Mouse (Mus musculus) MEL (cell line): ENCODE results near the gene Tomm40. TPM values are rescaled to one million over a fixed set of nuclear protein-coding genes. Genes with fewer than 3 reads are reported as not detected.

Experiments
- DNase-seq: peaks from one replicate; pipeline ENCODE4 v3.0.0; 2011; ENCODE audit warnings: low read depth, low spot score
- H3K27ac ChIP-seq: 2 replicates; pipeline ENCODE4 v1.5.1; 2012; ENCODE audit warnings: low read depth, mild to moderate bottlenecking, control low read depth, low read length, moderate library complexity; ENCODE audit not compliant: control insufficient read depth
- H3K27me3 ChIP-seq, 2 experiments: fragments of 150-350 bp in 1 of 2; sonication (generic) in 1 of 2; 2 replicates each; pipeline ENCODE4 v1.6.1; 2012; ENCODE audit warnings: low read length in 2 of 2, mild to moderate bottlenecking in 2 of 2, improper control_type of control experiment in 1 of 2, moderate library complexity in 1 of 2; ENCODE audit not compliant: insufficient read depth in 2 of 2, control insufficient read depth in 1 of 2
- H3K36me3 ChIP-seq, 2 experiments: 2 replicates each; pipeline ENCODE4 v1.6.1; 2012 to 2014; ENCODE audit warnings: low read length in 2 of 2, improper control_type of control experiment in 1 of 2, inconsistent platforms in 1 of 2, mild to moderate bottlenecking in 1 of 2; ENCODE audit not compliant: insufficient read depth in 2 of 2, control insufficient read depth in 1 of 2
- H3K4me1 ChIP-seq, 2 experiments: fragments of 150-350 bp in 1 of 2; sonication (generic) in 1 of 2; 2 replicates each; pipeline ENCODE4 v1.6.1; 2012; ENCODE audit warnings: low read length in 2 of 2, improper control_type of control experiment in 1 of 2, mild to moderate bottlenecking in 1 of 2; ENCODE audit not compliant: insufficient read depth in 2 of 2, control insufficient read depth in 1 of 2
- H3K4me3 ChIP-seq, 2 experiments: fragments of 150-350 bp in 1 of 2; sonication (generic) in 1 of 2; 2 replicates each; pipeline ENCODE4 v1.5.1; 2012; ENCODE audit warnings: low read depth in 2 of 2, low read length in 2 of 2, mild to moderate bottlenecking in 2 of 2, moderate library complexity in 2 of 2, control low read depth in 1 of 2, improper control_type of control experiment in 1 of 2; ENCODE audit not compliant: control insufficient read depth in 1 of 2, insufficient read depth in 1 of 2
- H3K79me2 ChIP-seq: 2 replicates; pipeline ENCODE4 v1.6.1; 2012; ENCODE audit warnings: mild to moderate bottlenecking, low read length, moderate library complexity; ENCODE audit not compliant: control insufficient read depth, poor library complexity, insufficient read depth
- H3K9ac ChIP-seq: 2 replicates; pipeline ENCODE4 v1.6.1; 2012; ENCODE audit warnings: low read depth, mild to moderate bottlenecking, control low read depth, low read length, moderate library complexity; ENCODE audit not compliant: control insufficient read depth, poor library complexity, severe bottlenecking
- H3K9me3 ChIP-seq: fragments of 150-350 bp; sonication (generic); replicated peaks from 2 replicates; pipeline ENCODE4 v1.6.1; 2012; ENCODE audit warnings: mild to moderate bottlenecking, low read length, improper control_type of control experiment, moderate library complexity; ENCODE audit not compliant: insufficient read depth
- BHLHE40 ChIP-seq: IDR thresholded peaks from 2 replicates; pipeline ENCODE4 v1.6.1; 2012; ENCODE audit warnings: low read depth, mild to moderate bottlenecking, inconsistent platforms, low read length, improper control_type of control experiment, borderline replicate concordance
- CHD2 ChIP-seq: IDR thresholded peaks from 2 replicates; pipeline ENCODE4 v1.6.1; 2011; ENCODE audit warnings: low read length, improper control_type of control experiment
- CTCF ChIP-seq, 3 experiments: IDR thresholded peaks in 2 of 3; conservative IDR thresholded peaks in 1 of 3; 2 replicates each; pipeline ENCODE4 v1.5.1; 2011 to 2012; ENCODE audit warnings: low read length in 3 of 3, low read depth in 2 of 3, mild to moderate bottlenecking in 2 of 3, improper control_type of control experiment in 1 of 3, inconsistent platforms in 1 of 3, mixed read lengths in 1 of 3, moderate library complexity in 1 of 3; ENCODE audit not compliant: control insufficient read depth in 1 of 3, insufficient read depth in 1 of 3, poor library complexity in 1 of 3, severe bottlenecking in 1 of 3
- E2F4 ChIP-seq: IDR thresholded peaks from 2 replicates; pipeline ENCODE4 v1.6.1; 2011; ENCODE audit warnings: low read depth, low read length, improper control_type of control experiment, borderline replicate concordance
- EP300 ChIP-seq, 2 experiments: IDR thresholded peaks; 2 replicates each; pipeline ENCODE4 v1.6.1; 2011; ENCODE audit warnings: improper control_type of control experiment in 2 of 2, low read length in 2 of 2, low read depth in 1 of 2, mild to moderate bottlenecking in 1 of 2
- ETS1 ChIP-seq: IDR thresholded peaks from 2 replicates; pipeline ENCODE4 v1.6.1; 2012; ENCODE audit warnings: low read depth, mild to moderate bottlenecking, inconsistent platforms, low read length, improper control_type of control experiment, moderate library complexity
- JUND ChIP-seq: IDR thresholded peaks from 2 replicates; pipeline ENCODE4 v1.6.1; 2011; ENCODE audit warnings: low read depth, mild to moderate bottlenecking, improper control_type of control experiment, low read length
- MAX ChIP-seq: IDR thresholded peaks from 2 replicates; pipeline ENCODE4 v1.6.1; 2011; ENCODE audit warnings: low read length, improper control_type of control experiment
- MAZ ChIP-seq: IDR thresholded peaks from 2 replicates; pipeline ENCODE4 v1.6.1; 2012; ENCODE audit warnings: low read depth, mild to moderate bottlenecking, inconsistent platforms, low read length, improper control_type of control experiment
- MEF2A ChIP-seq: IDR thresholded peaks from 2 replicates; pipeline ENCODE4 v1.6.1; 2014; ENCODE audit warnings: low read depth, mild to moderate bottlenecking, inconsistent platforms, low read length, improper control_type of control experiment; ENCODE audit not compliant: poor library complexity, insufficient replicate concordance, severe bottlenecking; ENCODE audit errors: extremely low read depth
- MXI1 ChIP-seq: IDR thresholded peaks from 2 replicates; pipeline ENCODE4 v1.6.1; 2011; ENCODE audit warnings: mild to moderate bottlenecking, low read depth, low read length, improper control_type of control experiment
- MYC ChIP-seq: IDR thresholded peaks from 2 replicates; pipeline ENCODE4 v1.6.1; 2011; ENCODE audit warnings: low read depth, mild to moderate bottlenecking, low read length, improper control_type of control experiment, moderate library complexity
- NRF1 ChIP-seq: IDR thresholded peaks from 2 replicates; pipeline ENCODE4 v1.6.1; 2014; ENCODE audit warnings: low read depth, mild to moderate bottlenecking, inconsistent platforms, low read length, improper control_type of control experiment, moderate library complexity; ENCODE audit not compliant: poor library complexity, insufficient read depth, severe bottlenecking
- RAD21 ChIP-seq: IDR thresholded peaks from 2 replicates; pipeline ENCODE4 v1.6.1; 2011; ENCODE audit warnings: mild to moderate bottlenecking, low read depth, low read length, improper control_type of control experiment
- RCOR1 ChIP-seq: IDR thresholded peaks from 2 replicates; pipeline ENCODE4 v1.6.1; 2012; ENCODE audit warnings: low read depth, mild to moderate bottlenecking, inconsistent platforms, low read length, improper control_type of control experiment
- TBP ChIP-seq: IDR thresholded peaks from 2 replicates; pipeline ENCODE4 v1.8.0; 2011; ENCODE audit warnings: low read depth, low read length, improper control_type of control experiment
- UBTF ChIP-seq: IDR thresholded peaks from 2 replicates; pipeline ENCODE4 v1.6.1; 2012; ENCODE audit warnings: low read depth, mild to moderate bottlenecking, inconsistent platforms, low read length, improper control_type of control experiment, moderate library complexity, borderline replicate concordance; ENCODE audit not compliant: insufficient read depth
- USF1 ChIP-seq: IDR thresholded peaks from 2 replicates; pipeline ENCODE4 v1.6.1; 2014; ENCODE audit warnings: low read depth, mild to moderate bottlenecking, inconsistent platforms, low read length, improper control_type of control experiment, moderate library complexity
- ZKSCAN1 ChIP-seq: IDR thresholded peaks from 2 replicates; pipeline ENCODE4 v1.6.1; 2012; ENCODE audit warnings: low read depth, mild to moderate bottlenecking, inconsistent platforms, low read length, improper control_type of control experiment, moderate library complexity
- ZMIZ1 ChIP-seq: IDR thresholded peaks from 2 replicates; pipeline ENCODE4 v1.6.1; 2012; ENCODE audit warnings: low read depth, mild to moderate bottlenecking, inconsistent platforms, low read length, improper control_type of control experiment, moderate library complexity
- polyA plus RNA-seq, 2 experiments: library from polyadenylated mRNA; stranded (reverse) in 1 of 2; unstranded in 1 of 2; fragments of >175 nt in 1 of 2; fragments of >200 nt in 1 of 2; gene quantifications; 2 replicates each; pipeline versions ENCODE4 v1.2.1 to v1.2.4; 2012; ENCODE audit warnings: low replicate concordance in 2 of 2, low read depth in 1 of 2; ENCODE audit not compliant: insufficient read length in 2 of 2, insufficient read depth in 1 of 2, missing spikeins in 1 of 2
- total RNA-seq: library from RNA; depleted of rRNA; stranded (reverse); fragments of 300-350 nt; gene quantifications from 2 replicates; pipeline ENCODE4 v1.2.3, GENCODE M21; 2012

Gene Tomm40
- total and polyA plus RNA-seq, 3 experiments, result 294 to 403 TPM; not detected in 1

- TF ChIP-seq MYC, result no peak
- no peak for TF ChIP-seq NRF1
Measured at GRCm38 (mm10) chr7:19754065-19754464, 38.8 kb upstream of the Tomm40 start (continued).

GRCm38 (mm10) chr7:19753587-19753986 lies 38.3 kb upstream of the Tomm40 start:
- no peak overlapping the region for H3K9ac ChIP-seq
- TF ChIP-seq UBTF (no peak), JUND (no peak), MXI1 (0 out of 2 replicates have a peak, but pooled peaks have one; percentile 21), ETS1 (no peak), EP300 (IDR thresholded peaks at IDR 0.05; ENCODE audit: low read depth in 1 of 2, low read length in 2 of 2) (no peak)
- H3K79me2 ChIP-seq, result no peaks in the 10 kb centered on the region
- H3K4me1 ChIP-seq, result peaks cover 9 to 23% of the 10 kb centered on the region in 2 experiments; a peak in 3 of 4 replicates
- no peak overlapping the region for H3K4me3 ChIP-seq
- no peaks in the 10 kb centered on the region for H3K9me3 ChIP-seq
- H3K36me3 ChIP-seq, result peaks cover 0 to 11% of the 10 kb centered on the region in 2 experiments; a peak in 2 of 4 replicates
- DNase-seq, result peak; percentile 62
- no peak overlapping the region for H3K27ac ChIP-seq
- H3K27me3 ChIP-seq, result no peaks in the 10 kb centered on the region

GRCm38 (mm10) chr7:19752652-19753051 lies 37.4 kb upstream of the Tomm40 start:
- Histone ChIP-seq H3K36me3 (peaks cover 0 to 15% of the 10 kb centered on the region in 2 experiments; a peak in 2 of 4 replicates), H3K4me1 (peaks cover 13 to 30% of the 10 kb centered on the region in 2 experiments; a peak in 3 of 4 replicates)
- TF ChIP-seq CTCF (IDR thresholded peaks at IDR 0.05 in 2 of 3, conservative IDR thresholded peaks at IDR 0.05 in 1 of 3; ENCODE audit: control insufficient read depth in 1 of 3, insufficient read depth in 1 of 3, low read depth in 2 of 3, low read length in 3 of 3, poor library complexity in 1 of 3, severe bottlenecking in 1 of 3) (peak in 2 of 3 experiments; percentile 39 to 40; a peak in 4 of 6 replicates), RAD21 (peak; percentile 13), USF1 (no peak)

DNA sequence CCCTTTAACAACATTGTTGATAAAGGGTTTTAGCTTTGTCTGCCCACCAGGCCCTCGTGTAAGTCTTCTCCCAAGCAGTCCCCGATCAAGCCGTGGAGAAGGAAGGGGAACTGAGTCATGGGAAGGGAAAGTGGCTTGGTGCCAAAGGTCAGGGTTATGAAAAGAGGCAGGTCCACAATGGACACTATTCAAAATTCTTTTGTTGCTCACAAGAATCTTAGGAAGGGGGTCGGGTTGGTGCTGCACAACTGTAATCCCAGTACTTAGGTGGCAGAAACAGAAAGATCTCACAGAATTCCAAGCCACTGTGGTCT lies 35.8 kb upstream of the Tomm40 start:
- Histone ChIP-seq H3K4me1 (peaks cover 17 to 38% of the 10 kb centered on the region in 2 experiments), H3K27me3 (no peaks in the 10 kb centered on the region)

More at GRCm38 (mm10) chr7:19752652-19753051, 37.4 kb upstream of the Tomm40 start:
- Histone ChIP-seq H3K9ac (no peak overlapping the region), H3K79me2 (no peaks in the 10 kb centered on the region), H3K9me3 (no peaks in the 10 kb centered on the region), H3K4me3 (no peak overlapping the region), H3K27ac (no peak overlapping the region), H3K27me3 (no peaks in the 10 kb centered on the region)
- DNase-seq, result peak; percentile 37

More for the DNA sequence above, 35.8 kb upstream of the Tomm40 start:
- Histone ChIP-seq H3K79me2 (no peaks in the 10 kb centered on the region), H3K27ac (no peak overlapping the region), H3K4me3 (0 out of 4 replicates have a peak overlapping the region, but pooled peaks of 1 of the 2 experiments have one; percentile 13), H3K9me3 (no peaks in the 10 kb centered on the region), H3K9ac (no peak overlapping the region), H3K36me3 (peaks cover 0 to 23% of the 10 kb centered on the region in 2 experiments; a peak in 2 of 4 replicates)
- DNase-seq, result no peak
- no peak for TF ChIP-seq NRF1
- TF ChIP-seq TBP, result no peak
- no peak for TF ChIP-seq MEF2A
- no peak for TF ChIP-seq BHLHE40
- no peak for TF ChIP-seq RCOR1
- no peak for TF ChIP-seq E2F4
- TF ChIP-seq ZMIZ1, result no peak
- no peak for TF ChIP-seq JUND
- no peak for TF ChIP-seq ZKSCAN1
- no peak for TF ChIP-seq MAZ
- no peak for TF ChIP-seq USF1
- no peak for TF ChIP-seq RAD21
- TF ChIP-seq CHD2, result no peak
- no peak for TF ChIP-seq MAX
- no peak for TF ChIP-seq EP300 (IDR thresholded peaks at IDR 0.05; ENCODE audit: low read depth in 1 of 2, low read length in 2 of 2)
